Mouse (Mus musculus) bone marrow, adult 2 months (tissue): Measurements from ENCODE around the gene Antxr1.

Experiments used
- CTCF ChIP-seq: fragments of 200-500 bp; IDR thresholded peaks from 2 replicates; pipeline ENCODE4 v1.5.1; 2011; ENCODE audit warnings: low read length, control low read depth; ENCODE audit not compliant: control insufficient read depth, insufficient read depth
- POLR2A ChIP-seq: fragments of 200-500 bp; IDR thresholded peaks from 2 replicates; pipeline ENCODE4 v1.6.1; 2011; ENCODE audit warnings: low read depth, mild to moderate bottlenecking, control low read depth, low read length, borderline replicate concordance; ENCODE audit not compliant: control insufficient read depth

DNA sequence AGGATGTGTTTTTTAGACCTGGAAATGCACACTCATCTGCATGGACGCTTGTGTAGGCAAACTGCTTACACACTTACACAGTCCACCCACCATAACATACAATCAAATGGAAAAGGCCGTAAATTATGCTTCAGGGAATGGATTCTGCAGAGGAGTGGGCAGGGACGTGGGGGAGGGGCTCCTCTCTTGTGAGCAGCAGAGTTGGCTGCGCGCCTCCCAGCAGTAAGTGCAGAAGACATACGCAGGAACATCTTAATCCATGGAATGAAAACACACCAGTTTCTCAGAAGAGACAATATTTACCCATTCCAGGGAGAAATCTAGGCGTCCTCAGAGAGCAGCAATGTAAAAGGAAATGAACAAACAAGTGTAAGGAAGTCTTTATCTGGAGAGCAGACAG lies 65.2 kb downstream of the Antxr1 start:
- TF ChIP-seq CTCF, result no peak
- no peak for TF ChIP-seq POLR2A
